Mouse (Mus musculus) ES-E14 (cell line): ENCODE results near the gene Dcp1a.

Experiments used
- CHD2 ChIP-seq: IDR thresholded peaks from 2 replicates; pipeline ENCODE4 v1.6.1; 2014; ENCODE audit warnings: mild to moderate bottlenecking, low read depth, low read length, inconsistent platforms
- HCFC1 ChIP-seq: IDR thresholded peaks from 2 replicates; pipeline ENCODE4 v1.6.1; 2012; ENCODE audit warnings: low read length, inconsistent platforms, borderline replicate concordance; ENCODE audit not compliant: insufficient read depth
- MAFK ChIP-seq: IDR thresholded peaks from 2 replicates; pipeline ENCODE4 v1.6.1; 2014; ENCODE audit warnings: mild to moderate bottlenecking, low read depth, low read length, inconsistent platforms; ENCODE audit not compliant: insufficient read depth
- ZC3H11A ChIP-seq: IDR thresholded peaks from 2 replicates; pipeline ENCODE4 v1.6.1; 2012; ENCODE audit warnings: low read depth, mild to moderate bottlenecking, inconsistent platforms, low read length, borderline replicate concordance
- ZNF384 ChIP-seq: IDR thresholded peaks from 2 replicates; pipeline ENCODE4 v1.6.1; 2012; ENCODE audit warnings: low read depth, low read length, inconsistent platforms

- no peak for TF ChIP-seq MAFK
- 0 out of 2 replicates have a peak, but pooled peaks have one; percentile 6 for TF ChIP-seq CHD2
- no peak for TF ChIP-seq ZC3H11A
- TF ChIP-seq HCFC1: peak; percentile 93
- no peak for TF ChIP-seq ZNF384
These were observed at the start of gene Dcp1a for GRCm38 (mm10) chr14:30479361-30479948.
